Mouse (Mus musculus): Measurements from ENCODE around the gene Npc2. TPM values are rescaled to one million over a fixed set of nuclear protein-coding genes. Genes with fewer than 3 reads are reported as not detected.

The Npc2 gene
- polyA plus RNA-seq, 1 experiment: 5.0 TPM

GRCm38 (mm10) chr12:84809033-84809432 is 36.1 kb upstream of the Npc2 start:
- no peak for TF ChIP-seq GATA1 (IDR thresholded peaks at IDR 0.05; ENCODE audit: low read length)
- TF ChIP-seq TAL1 (IDR thresholded peaks at IDR 0.05; ENCODE audit: low read length): no peak
- Histone ChIP-seq H3K27me3 (ENCODE audit: control insufficient read depth) (peaks cover 24% of the 10 kb centered on the region), H3K9me3 (ENCODE audit: control insufficient read depth, low read length) (no peaks in the 10 kb centered on the region), H3K36me3 (ENCODE audit: control insufficient read depth) (no peaks in the 10 kb centered on the region), H3K4me1 (ENCODE audit: control insufficient read depth) (peaks cover 7% of the 10 kb centered on the region), H3K4me3 (replicated peaks) (no peak overlapping the region)

GRCm38 (mm10) chr12:84807351-84807750 is 34.4 kb upstream of the Npc2 start:
- H3K9me3 ChIP-seq (ENCODE audit: control insufficient read depth, low read length): no peaks in the 10 kb centered on the region
- peaks cover 24% of the 10 kb centered on the region for H3K27me3 ChIP-seq (ENCODE audit: control insufficient read depth)
- H3K36me3 ChIP-seq (ENCODE audit: control insufficient read depth): no peaks in the 10 kb centered on the region
- TF ChIP-seq TAL1 (IDR thresholded peaks at IDR 0.05; ENCODE audit: low read length) (no peak), GATA1 (IDR thresholded peaks at IDR 0.05; ENCODE audit: low read length) (no peak)
- peaks cover 7% of the 10 kb centered on the region for H3K4me1 ChIP-seq (ENCODE audit: control insufficient read depth)
- H3K4me3 ChIP-seq (replicated peaks): no peak overlapping the region

DNA sequence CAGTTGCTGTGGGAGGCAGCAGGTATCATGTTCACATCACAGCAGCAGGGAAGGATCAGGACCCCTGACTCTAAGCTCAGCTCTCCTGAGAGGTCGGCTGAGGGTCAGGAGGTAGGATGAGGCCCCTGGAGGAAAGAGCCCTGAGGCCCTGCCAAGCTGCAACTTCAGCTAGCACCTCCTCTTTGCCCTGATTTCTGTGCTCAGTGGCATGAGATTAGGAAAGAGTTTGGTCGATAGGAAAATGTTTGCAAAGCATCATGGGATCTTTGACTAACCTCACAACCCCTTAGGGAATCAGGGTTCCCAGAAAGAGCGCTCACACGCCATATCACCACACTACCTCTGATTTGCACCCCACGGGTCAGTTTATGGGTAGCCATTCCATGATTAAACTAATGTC is 33.8 kb upstream of the Npc2 start:
- TF ChIP-seq GATA1 (IDR thresholded peaks at IDR 0.05; ENCODE audit: low read length): no peak
- TF ChIP-seq TAL1 (IDR thresholded peaks at IDR 0.05; ENCODE audit: low read length): no peak
- H3K27me3 ChIP-seq (ENCODE audit: control insufficient read depth): peaks cover 28% of the 10 kb centered on the region
- H3K9me3 ChIP-seq (ENCODE audit: control insufficient read depth, low read length): no peaks in the 10 kb centered on the region
- H3K4me3 ChIP-seq (replicated peaks): no peak overlapping the region
- no peaks in the 10 kb centered on the region for H3K36me3 ChIP-seq (ENCODE audit: control insufficient read depth)
- peaks cover 7% of the 10 kb centered on the region for H3K4me1 ChIP-seq (ENCODE audit: control insufficient read depth)

- Histone ChIP-seq H3K4me1 (ENCODE audit: control insufficient read depth) (peaks cover 4% of the 10 kb centered on the region), H3K27me3 (ENCODE audit: control insufficient read depth) (peaks cover 32% of the 10 kb centered on the region), H3K36me3 (ENCODE audit: control insufficient read depth) (no peaks in the 10 kb centered on the region), H3K4me3 (replicated peaks) (no peak overlapping the region), H3K9me3 (ENCODE audit: control insufficient read depth, low read length) (no peaks in the 10 kb centered on the region)
- no peak for TF ChIP-seq GATA1 (IDR thresholded peaks at IDR 0.05; ENCODE audit: low read length)
- no peak for TF ChIP-seq TAL1 (IDR thresholded peaks at IDR 0.05; ENCODE audit: low read length)
Measured at GRCm38 (mm10) chr12:84806010-84806409, 33.1 kb upstream of the Npc2 start.

- Histone ChIP-seq H3K27me3 (ENCODE audit: control insufficient read depth) (peaks cover 39% of the 10 kb centered on the region), H3K9me3 (ENCODE audit: control insufficient read depth, low read length) (no peaks in the 10 kb centered on the region), H3K4me3 (replicated peaks) (no peak overlapping the region), H3K36me3 (ENCODE audit: control insufficient read depth) (no peaks in the 10 kb centered on the region), H3K4me1 (ENCODE audit: control insufficient read depth) (no peaks in the 10 kb centered on the region; the same call in 1 of the 2 replicates)
- no peak for TF ChIP-seq TAL1 (IDR thresholded peaks at IDR 0.05; ENCODE audit: low read length)
- no peak for TF ChIP-seq GATA1 (IDR thresholded peaks at IDR 0.05; ENCODE audit: low read length)
Measured at GRCm38 (mm10) chr12:84805228-84805842, 32.4 kb upstream of the Npc2 start.

DNA sequence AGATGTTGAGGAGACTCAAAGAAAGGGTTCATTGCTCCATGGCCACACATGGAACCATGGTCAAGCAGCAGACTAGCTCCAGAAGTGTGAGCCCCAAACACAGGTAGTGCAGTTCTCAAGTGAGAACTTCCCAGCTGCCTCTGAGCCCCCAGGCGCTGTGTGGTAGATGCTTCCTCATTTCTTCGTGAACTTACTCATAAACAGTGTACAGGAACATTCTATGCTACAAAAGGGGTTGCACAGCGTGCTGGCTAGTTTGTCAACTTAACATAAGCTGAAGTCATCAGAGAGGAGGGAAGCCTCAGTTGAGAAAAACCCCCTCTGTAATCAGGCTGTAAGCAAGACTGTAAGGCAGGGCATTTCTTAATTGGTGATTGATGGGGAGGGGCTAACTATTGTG is 29.7 kb upstream of the Npc2 start:
- peaks cover 15% of the 10 kb centered on the region for H3K4me1 ChIP-seq (ENCODE audit: control insufficient read depth)
- no peaks in the 10 kb centered on the region for H3K36me3 ChIP-seq (ENCODE audit: control insufficient read depth)
- TF ChIP-seq TAL1 (IDR thresholded peaks at IDR 0.05; ENCODE audit: low read length) (no peak), GATA1 (IDR thresholded peaks at IDR 0.05; ENCODE audit: low read length) (no peak)
- no peaks in the 10 kb centered on the region for H3K9me3 ChIP-seq (ENCODE audit: control insufficient read depth, low read length)
- peaks cover 45% of the 10 kb centered on the region for H3K27me3 ChIP-seq (ENCODE audit: control insufficient read depth)
- H3K4me3 ChIP-seq (replicated peaks): no peak overlapping the region

- H3K4me3 ChIP-seq (replicated peaks): no peak overlapping the region
- H3K9me3 ChIP-seq (ENCODE audit: control insufficient read depth, low read length): no peaks in the 10 kb centered on the region
- peaks cover 15% of the 10 kb centered on the region for H3K4me1 ChIP-seq (ENCODE audit: control insufficient read depth)
- no peaks in the 10 kb centered on the region for H3K36me3 ChIP-seq (ENCODE audit: control insufficient read depth)
- no peak for TF ChIP-seq TAL1 (IDR thresholded peaks at IDR 0.05; ENCODE audit: low read length)
- TF ChIP-seq GATA1 (IDR thresholded peaks at IDR 0.05; ENCODE audit: low read length): no peak
- peaks cover 42% of the 10 kb centered on the region for H3K27me3 ChIP-seq (ENCODE audit: control insufficient read depth)
Measured at GRCm38 (mm10) chr12:84801532-84802110, 28.7 kb upstream of the Npc2 start.

DNA sequence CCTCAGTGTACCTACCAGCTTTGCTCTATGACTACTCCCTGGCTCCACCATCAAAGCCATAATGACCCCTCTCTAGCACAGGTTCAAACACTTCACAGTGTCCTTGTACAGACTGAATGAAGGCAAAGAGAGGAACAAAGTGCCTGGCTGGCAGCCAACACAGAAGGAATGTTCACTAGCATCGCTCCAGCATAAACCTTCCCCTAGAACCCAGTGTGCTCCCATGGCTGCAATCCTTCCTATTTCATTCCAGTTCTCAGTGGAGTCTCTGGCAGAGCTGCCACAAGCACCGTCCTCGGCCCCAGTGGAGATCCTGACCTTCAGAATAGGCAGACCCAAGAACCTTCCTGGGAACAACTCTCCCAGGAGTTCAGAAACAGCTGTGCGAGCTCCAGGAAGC is 27.5 kb upstream of the Npc2 start:
- Histone ChIP-seq H3K4me1 (ENCODE audit: control insufficient read depth) (peaks cover 15% of the 10 kb centered on the region), H3K36me3 (ENCODE audit: control insufficient read depth) (no peaks in the 10 kb centered on the region), H3K4me3 (replicated peaks) (no peak overlapping the region), H3K9me3 (ENCODE audit: control insufficient read depth, low read length) (no peaks in the 10 kb centered on the region), H3K27me3 (ENCODE audit: control insufficient read depth) (peaks cover 41% of the 10 kb centered on the region)
- TF ChIP-seq GATA1 (IDR thresholded peaks at IDR 0.05; ENCODE audit: low read length) (no peak), TAL1 (IDR thresholded peaks at IDR 0.05; ENCODE audit: low read length) (no peak)

DNA sequence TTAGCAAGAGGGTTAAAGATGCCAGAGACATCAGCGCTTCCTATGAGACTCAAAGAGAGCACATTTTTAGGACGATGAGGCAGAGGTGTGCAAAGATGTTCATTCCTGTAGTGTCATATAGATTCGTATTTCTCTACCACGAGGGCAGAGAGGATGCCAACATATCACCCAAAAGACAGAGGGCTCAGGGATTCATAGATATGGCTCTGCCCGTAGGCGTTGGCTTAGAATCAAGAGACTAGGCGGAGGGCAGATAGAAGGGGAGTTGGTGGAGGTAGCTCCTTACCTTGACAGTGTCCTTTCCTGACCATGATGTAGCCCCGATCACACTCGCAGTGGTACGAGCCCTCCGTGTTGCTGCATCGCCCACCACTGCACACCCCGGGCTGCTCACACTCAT is 26.1 kb upstream of the Npc2 start:
- Histone ChIP-seq H3K27me3 (ENCODE audit: control insufficient read depth) (peaks cover 43% of the 10 kb centered on the region), H3K9me3 (ENCODE audit: control insufficient read depth, low read length) (no peaks in the 10 kb centered on the region), H3K4me1 (ENCODE audit: control insufficient read depth) (peaks cover 15% of the 10 kb centered on the region), H3K4me3 (replicated peaks) (no peak overlapping the region), H3K36me3 (ENCODE audit: control insufficient read depth) (no peaks in the 10 kb centered on the region)
- TF ChIP-seq TAL1 (IDR thresholded peaks at IDR 0.05; ENCODE audit: low read length): no peak

GRCm38 (mm10) chr12:84794647-84795046 is 21.7 kb upstream of the Npc2 start:
- peaks cover 27% of the 10 kb centered on the region for H3K27me3 ChIP-seq (ENCODE audit: control insufficient read depth)
- peaks cover 12% of the 10 kb centered on the region for H3K4me1 ChIP-seq (ENCODE audit: control insufficient read depth)
- H3K36me3 ChIP-seq (ENCODE audit: control insufficient read depth): no peaks in the 10 kb centered on the region
- TF ChIP-seq TAL1 (IDR thresholded peaks at IDR 0.05; ENCODE audit: low read length) (no peak), GATA1 (IDR thresholded peaks at IDR 0.05; ENCODE audit: low read length) (no peak)
- H3K9me3 ChIP-seq (ENCODE audit: control insufficient read depth, low read length): no peaks in the 10 kb centered on the region
- no peak overlapping the region for H3K4me3 ChIP-seq (replicated peaks)
